Mouse (Mus musculus) layer of hippocampus, postnatal 25 days (tissue): Measurements from ENCODE around the gene Dirc2. TPM values are rescaled to one million over a fixed set of nuclear protein-coding genes. Genes with fewer than 3 reads are reported as not detected.

ENCODE experiments used
- DNase-seq, 2 experiments: peaks; one replicate each; pipeline ENCODE4 v3.0.0; 2022; ENCODE audit warnings: mixed read lengths in 2 of 2, low spot score in 1 of 2; ENCODE audit errors: extremely low spot score in 1 of 2
- total RNA-seq, 2 experiments: library from RNA; stranded (reverse); gene quantifications; 2 replicates each; pipeline ENCODE4 v1.2.3; 2021

The Dirc2 gene
- total RNA-seq, 2 experiments from 2014 or later: 70.6 to 81.7 TPM

GRCm38 (mm10) chr16:35776737-35777136 is 7.6 kb upstream of the Dirc2 start:
- no peak for DNase-seq

DNA sequence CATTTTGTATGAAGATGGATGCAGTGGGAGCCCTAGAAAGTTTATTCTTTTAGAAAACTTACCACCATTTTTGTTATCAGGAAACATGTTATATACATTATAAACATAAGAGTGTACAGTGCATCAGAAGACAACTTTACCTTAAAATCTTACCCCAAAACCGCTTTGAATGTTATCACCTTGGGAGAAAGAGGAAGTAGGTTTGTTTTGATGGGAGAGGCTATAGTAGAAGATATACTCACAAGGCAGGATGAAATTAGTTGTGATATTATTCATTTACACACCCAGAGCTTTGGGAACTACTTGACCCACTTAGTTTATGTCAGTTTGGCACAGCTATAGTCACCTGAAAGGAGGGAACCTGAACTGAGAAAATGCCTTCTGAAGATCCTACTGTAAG is 6.7 kb upstream of the Dirc2 start:
- DNase-seq: no peak

GRCm38 (mm10) chr16:35772598-35772997 is 3.4 kb upstream of the Dirc2 start:
- no peak for DNase-seq

- DNase-seq: no peak
These were observed 2.5 kb upstream of the Dirc2 start for GRCm38 (mm10) chr16:35771606-35772005.

GRCm38 (mm10) chr16:35771141-35771540 is 2.0 kb upstream of the Dirc2 start:
- no peak for DNase-seq

DNA sequence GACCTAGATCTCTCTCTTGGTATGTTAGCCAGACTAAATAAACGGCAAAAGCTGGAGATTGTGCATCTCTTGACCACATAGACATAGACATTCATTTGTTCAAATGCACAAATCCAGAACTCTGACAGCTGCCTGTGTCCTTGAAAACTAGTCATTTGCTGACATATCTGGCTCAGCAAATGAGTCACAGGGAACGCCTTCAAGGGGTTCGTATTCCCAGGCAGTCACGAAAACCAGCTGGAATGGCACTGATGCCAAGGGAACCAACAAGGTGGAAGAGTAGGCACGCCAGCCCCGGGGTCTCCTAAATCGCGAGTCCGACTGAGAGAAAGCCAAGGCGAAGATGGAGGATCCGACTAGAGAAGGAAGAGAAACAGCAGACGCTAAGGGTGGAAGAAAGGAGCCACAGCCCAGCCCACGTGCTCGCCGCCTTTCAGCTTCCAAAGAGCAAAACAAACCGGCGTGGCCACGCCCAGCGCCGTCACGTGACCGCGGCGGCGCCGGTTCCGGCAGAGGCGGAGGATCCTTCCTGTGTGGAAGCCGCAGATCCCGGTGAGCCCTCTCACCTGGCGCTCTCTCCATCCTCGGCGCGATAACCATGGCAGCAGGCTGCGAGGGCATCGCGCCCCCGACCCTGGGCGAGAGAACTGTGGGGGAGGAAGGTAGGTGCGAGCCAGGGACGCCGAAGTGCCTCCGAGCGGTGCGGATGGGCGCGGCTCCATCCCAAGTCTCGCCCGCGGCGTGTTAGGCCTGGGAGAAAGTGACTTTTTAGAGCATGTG is 912 bp upstream of the Dirc2 start, which contains the start of gene Hspbap1:
Hspbap1 (plus strand) TSS at position 498 of the 780 bp plus-strand sequence.
- peak; percentile 83 for DNase-seq

DNA sequence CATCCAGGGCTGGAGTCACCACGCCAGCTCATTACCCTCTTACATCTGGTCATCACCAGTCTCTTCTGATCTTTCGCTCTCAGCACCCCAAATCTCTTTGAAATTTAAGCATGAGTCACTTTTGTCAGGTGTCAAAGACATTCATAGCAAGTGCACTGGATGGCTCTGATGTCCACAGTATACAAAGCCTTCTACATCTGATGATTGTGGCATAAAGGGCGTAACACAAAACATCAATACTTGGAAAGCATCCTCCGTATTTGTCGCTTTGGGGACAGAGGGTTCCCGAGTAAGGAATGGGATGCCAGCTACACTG is 729 bp downstream of the Dirc2 start:
- no peak for DNase-seq

DNA sequence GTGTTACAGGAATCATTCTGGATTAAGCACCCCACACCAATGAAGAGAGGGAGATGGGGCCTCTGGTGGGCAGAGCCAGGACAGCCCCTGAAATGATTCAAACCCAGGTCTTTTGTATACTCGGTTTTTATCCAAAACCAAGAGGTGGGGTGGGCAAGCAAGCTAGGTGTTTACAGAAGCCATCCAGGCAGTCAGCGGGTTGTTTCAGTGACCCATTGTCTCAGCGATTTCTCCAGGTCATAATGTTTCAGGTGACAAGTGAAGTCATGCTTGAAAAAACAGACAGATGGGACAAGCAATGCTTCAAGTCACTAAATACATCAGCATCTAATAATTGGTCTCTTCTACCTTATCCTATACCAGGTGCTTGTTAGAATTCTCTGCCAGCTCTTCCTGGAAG is 2.8 kb downstream of the Dirc2 start:
- DNase-seq: no peak

- DNase-seq: no peak
These were observed 3.7 kb downstream of the Dirc2 start for GRCm38 (mm10) chr16:35765449-35765848.

GRCm38 (mm10) chr16:35764941-35765340 is 4.2 kb downstream of the Dirc2 start:
- DNase-seq: no peak

GRCm38 (mm10) chr16:35763590-35764296 is 5.4 kb downstream of the Dirc2 start:
- DNase-seq: no peak

DNA sequence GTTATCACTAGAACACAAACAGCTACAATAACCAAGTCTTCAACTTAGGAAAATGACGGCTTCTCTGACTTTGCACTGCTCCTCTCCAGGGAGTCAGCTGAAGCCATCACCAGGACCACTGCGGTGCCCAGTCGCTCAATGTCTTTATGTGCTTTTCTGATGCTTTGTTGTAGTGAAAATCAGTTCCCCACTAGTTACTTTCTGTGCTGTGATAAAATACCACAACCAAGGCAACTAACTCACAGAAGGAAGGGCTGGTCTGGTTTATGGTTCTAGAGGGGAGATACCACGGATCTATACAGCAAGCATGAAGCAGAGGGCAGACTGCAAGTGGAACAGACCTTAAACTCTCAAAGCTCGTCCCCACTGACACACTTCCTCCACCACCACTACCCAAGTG is 9.8 kb downstream of the Dirc2 start:
- DNase-seq: no peak

- no peak for DNase-seq
These were observed 12.5 kb downstream of the Dirc2 start for GRCm38 (mm10) chr16:35756697-35757096.

- DNase-seq: no peak
These were observed 13.4 kb downstream of the Dirc2 start for GRCm38 (mm10) chr16:35755502-35756334.

DNA sequence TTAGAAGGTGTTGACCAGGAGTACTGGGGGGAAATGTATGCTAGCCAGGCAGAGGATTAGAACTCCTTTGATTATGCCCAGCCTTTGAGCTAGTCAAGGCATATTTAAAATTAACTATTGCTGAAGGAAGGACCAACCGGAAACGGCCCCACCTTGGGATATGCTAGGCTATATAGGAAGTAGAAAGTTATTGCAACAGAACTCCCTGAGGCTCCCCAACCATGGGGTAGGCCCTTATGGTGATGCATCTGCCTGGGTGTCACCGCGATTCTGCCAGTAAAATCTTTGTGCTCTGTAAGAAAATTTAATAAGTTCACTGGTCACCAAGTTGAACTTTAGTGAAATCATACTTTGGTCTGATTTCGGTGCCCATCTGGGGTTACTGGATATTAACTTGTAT is 15.2 kb downstream of the Dirc2 start:
- no peak for DNase-seq

DNA sequence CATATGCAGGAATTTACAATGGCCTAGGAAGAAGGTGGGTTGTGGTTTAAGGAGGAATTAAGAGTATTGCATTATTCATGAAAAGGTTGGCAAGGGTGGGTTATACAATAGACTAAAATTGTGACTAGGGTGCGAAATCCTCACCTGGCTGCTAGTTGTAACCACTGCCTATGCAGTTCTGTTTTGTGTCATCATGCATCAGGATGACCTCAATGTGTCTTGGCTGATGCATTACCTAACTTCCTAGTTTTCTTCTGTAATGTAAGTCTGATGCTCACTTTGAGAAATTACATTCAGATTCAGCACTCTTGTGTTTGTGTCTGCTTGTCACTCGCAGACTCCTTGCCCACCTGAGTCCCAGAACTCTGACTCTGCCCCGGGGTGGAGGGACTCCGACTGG is 17.3 kb downstream of the Dirc2 start:
- DNase-seq: no peak

DNA sequence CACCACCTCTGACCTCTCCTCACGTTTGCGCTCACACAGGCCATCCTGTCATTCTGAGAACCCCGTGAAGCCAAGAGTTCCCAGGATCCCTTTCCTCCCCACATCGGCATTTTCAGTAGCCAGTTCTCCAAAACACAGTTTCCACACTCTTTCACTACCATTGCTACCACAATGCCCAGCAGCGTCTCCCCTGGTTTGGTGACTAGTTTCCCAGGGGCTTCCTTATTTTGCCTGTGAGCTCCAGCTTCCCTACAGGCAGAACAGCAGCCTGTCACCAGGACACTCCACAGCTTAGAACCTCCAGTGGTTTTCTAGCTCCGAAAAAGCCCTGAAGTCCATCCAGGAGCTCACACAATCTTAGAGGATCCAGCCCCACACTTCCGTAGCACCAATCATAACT is 19.8 kb downstream of the Dirc2 start:
- DNase-seq: no peak

DNA sequence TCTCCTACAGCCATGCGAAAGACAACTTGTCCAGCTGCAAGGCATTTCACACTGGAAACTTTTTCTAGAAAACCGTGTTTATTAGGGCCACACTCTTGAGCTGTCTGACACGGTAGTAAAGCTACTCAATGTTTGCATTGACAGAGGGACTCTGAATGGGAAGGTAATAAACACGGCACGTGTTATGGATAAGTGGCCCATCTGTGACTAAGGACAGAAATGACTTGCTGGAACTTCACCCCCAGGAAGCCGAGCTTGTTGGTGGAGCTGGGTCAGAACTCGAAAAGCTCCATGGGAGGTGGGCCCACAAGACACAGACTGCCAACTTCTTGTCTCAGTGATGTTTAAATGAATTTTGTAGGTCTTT is 20.9 kb downstream of the Dirc2 start:
- DNase-seq: no peak

- DNase-seq: no peak
These were observed 21.5 kb downstream of the Dirc2 start for GRCm38 (mm10) chr16:35747417-35748236.

- DNase-seq: no peak
These were observed 26.8 kb downstream of the Dirc2 start for GRCm38 (mm10) chr16:35742251-35742937.
